26 mouse cellular contexts compared by ENCODE assay signal in genomic region chr17:8780484-8780883, GRCm38 (mm10).
DNase-seq lines count a peak whose midpoint lies in the region; ATAC-seq lines count a peak whose summit lies in the region.
"Had no signal": no experiment of that assay in that cellular context is flagged by ENCODE, and none has a peak within 500 bp of the region (broad histone marks: within the 10 kb centered on the region; RNA-seq: fewer than 3 reads in every experiment).

No protein-coding gene starts in this region.

- H3K9me3 ChIP-seq in hindbrain, embryonic 13.5 days: no peaks in the 10 kb centered on the region
- H3K9me3 ChIP-seq: heart, embryonic 10.5 days; heart, embryonic 13.5 days; hindbrain, embryonic 15.5 days had no signal

- H3K4me1 ChIP-seq in hindbrain, embryonic 13.5 days (replicated peaks): no peaks in the 10 kb centered on the region
- H3K4me1 ChIP-seq: heart, embryonic 10.5 days; heart, embryonic 13.5 days; hindbrain, embryonic 15.5 days had no signal

- H3K36me3 ChIP-seq in hindbrain, embryonic 13.5 days: no peaks in the 10 kb centered on the region
- H3K36me3 ChIP-seq: heart, embryonic 10.5 days; heart, embryonic 13.5 days; hindbrain, embryonic 15.5 days had no signal

- DNase-seq in adrenal gland, adult 2 months: peak; percentile 23
- no peak for DNase-seq in adrenal gland, adult 8-10 months
- DNase-seq in 3T3-L1 (ENCODE audit: low read depth, low spot score) (peak; percentile 49), NIH3T3 (ENCODE audit: low read depth) (peak; percentile 45)
- DNase-seq in skeletal muscle tissue, adult 2 months (ENCODE audit: low read depth, low spot score): peak; percentile 34
- no peak for DNase-seq in embryo, embryonic 10.5 days (ENCODE audit: low spot score)
- DNase-seq: adrenal gland, postnatal 10 days; cerebellum, adult 11 months; cerebellum, adult 2 months; cerebellum, adult 9-11 months; cerebellum, postnatal 36 days; forebrain, postnatal 0 days; gastrocnemius, adult 2 months; gastrocnemius, postnatal 14 days; heart, adult 18-20 months; heart, postnatal 14 days; heart, postnatal 4 days; kidney, adult 11 months; kidney, adult 8-10 months had no signal

- no peak overlapping the region for H3K4me2 ChIP-seq in hindbrain, embryonic 13.5 days
- H3K4me2 ChIP-seq: heart, embryonic 13.5 days; hindbrain, embryonic 15.5 days had no signal

- no peak for ATAC-seq in hindbrain, embryonic 13.5 days (ENCODE audit: low FRiP score)
- ATAC-seq: CD4-positive, CD25-positive, alpha-beta regulatory T cell, adult 4 months; forebrain, embryonic 14.5 days; forebrain, postnatal 0 days; Patski had no signal

- 90% methylated on average over 4 of the region's 4 CpGs for WGBS in hindbrain, embryonic 13.5 days

- no peak overlapping the region for H3K27ac ChIP-seq in hindbrain, embryonic 13.5 days
- H3K27ac ChIP-seq: gastrocnemius, adult 2 months; heart, embryonic 10.5 days; heart, embryonic 13.5 days; hindbrain, embryonic 15.5 days had no signal

- no peak overlapping the region for H3K9ac ChIP-seq in hindbrain, embryonic 13.5 days
- H3K9ac ChIP-seq: forebrain, postnatal 0 days; heart, embryonic 13.5 days; hindbrain, embryonic 15.5 days had no signal

- no peak overlapping the region for H3K4me3 ChIP-seq in hindbrain, embryonic 13.5 days
- H3K4me3 ChIP-seq: gastrocnemius, adult 2 months; heart, embryonic 10.5 days; heart, embryonic 13.5 days; hindbrain, embryonic 15.5 days had no signal

- no peaks in the 10 kb centered on the region for H3K27me3 ChIP-seq in hindbrain, embryonic 13.5 days
- H3K27me3 ChIP-seq: heart, embryonic 13.5 days; hindbrain, embryonic 15.5 days had no signal

Comparison
In these comparisons a context has a peak if more than half of its experiments do, and no peak if none do; other contexts are left out.
1. DNase-seq: peak in adrenal gland, adult 2 months (single experiment), 3T3-L1 (single experiment), NIH3T3 (single experiment) and skeletal muscle tissue, adult 2 months (single experiment); none in adrenal gland, adult 8-10 months (single experiment) and embryo, embryonic 10.5 days (single experiment).